Mouse (Mus musculus) B cell, adult 2 months (primary cell): Measurements from ENCODE around the gene Adgrv1.

ENCODE experiments used
- DNase-seq, 2 experiments: peaks; one replicate each; pipeline ENCODE4 v3.0.0; 2022

Gene Adgrv1

DNA sequence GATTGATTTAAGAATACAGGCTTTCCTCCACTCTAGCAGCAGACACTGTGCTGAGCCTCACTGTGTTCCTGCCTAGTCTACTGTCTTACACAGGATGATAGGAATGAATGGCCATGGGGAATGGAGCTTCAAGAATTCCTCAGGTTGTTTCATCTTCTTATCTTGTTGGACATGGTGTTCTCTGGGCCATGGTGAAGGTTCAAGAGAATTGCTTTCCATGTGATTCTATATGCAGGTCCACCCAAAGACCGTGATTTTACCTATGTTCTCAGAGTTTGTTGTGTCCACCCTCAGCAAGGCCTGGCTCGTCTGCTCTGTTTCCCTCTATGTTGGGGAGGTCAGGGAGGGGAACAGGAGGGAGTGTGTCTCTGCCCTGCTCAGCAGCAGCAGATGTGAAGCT, 26.0 kb downstream of the Adgrv1 start:
- DNase-seq, result no peak

DNA sequence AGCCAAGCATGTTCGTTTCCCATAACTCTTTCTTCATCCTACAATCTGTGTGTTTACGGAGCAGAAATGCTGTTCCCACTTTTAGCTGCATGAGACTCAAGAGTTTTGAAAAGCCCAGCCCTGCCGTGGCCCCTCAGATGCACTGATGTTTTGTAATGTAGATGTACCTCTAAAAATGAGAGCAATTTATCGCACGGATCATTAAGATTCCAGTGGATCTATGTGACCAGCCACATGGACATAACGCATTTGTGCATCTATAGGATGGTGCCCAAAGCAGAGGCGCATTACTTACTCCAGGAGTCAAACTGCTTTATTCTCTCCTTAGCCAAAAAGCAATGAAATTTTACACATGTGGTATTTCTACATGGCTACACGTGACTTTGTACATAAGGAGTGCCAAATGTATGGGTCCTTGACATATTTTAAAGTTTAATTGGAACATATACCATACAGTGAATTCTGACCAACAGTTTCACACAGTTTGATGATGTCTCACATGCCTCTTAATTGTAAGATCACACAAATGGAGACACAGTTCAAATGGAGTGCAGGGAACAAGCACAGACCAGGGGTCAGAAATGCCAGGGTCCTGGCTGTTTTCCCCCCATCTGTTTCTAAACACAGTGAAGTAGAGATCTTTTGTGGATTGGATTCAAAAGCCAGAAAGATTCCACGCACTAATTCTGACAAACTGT, 35.9 kb downstream of the Adgrv1 start:
- no peak for DNase-seq

DNA sequence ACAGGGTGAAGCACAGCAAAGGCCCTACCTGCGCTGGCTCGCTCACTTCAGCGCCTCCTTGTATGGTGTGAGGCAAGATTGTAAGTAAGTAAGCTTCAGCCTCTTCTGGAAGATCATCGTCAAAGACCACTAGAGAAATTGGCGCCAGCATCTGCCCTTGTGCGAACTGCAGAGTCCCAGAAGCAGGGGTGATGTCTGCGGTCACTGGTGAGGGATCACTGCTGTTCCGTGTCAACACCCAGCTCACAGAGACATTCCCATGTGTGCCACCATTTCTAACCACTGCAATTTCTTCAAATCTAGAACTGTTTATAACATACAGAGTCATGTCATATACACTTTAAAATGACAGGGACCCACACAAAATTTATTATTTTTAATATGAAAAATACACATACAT, 54.3 kb downstream of the Adgrv1 start:
- DNase-seq, result no peak

DNA sequence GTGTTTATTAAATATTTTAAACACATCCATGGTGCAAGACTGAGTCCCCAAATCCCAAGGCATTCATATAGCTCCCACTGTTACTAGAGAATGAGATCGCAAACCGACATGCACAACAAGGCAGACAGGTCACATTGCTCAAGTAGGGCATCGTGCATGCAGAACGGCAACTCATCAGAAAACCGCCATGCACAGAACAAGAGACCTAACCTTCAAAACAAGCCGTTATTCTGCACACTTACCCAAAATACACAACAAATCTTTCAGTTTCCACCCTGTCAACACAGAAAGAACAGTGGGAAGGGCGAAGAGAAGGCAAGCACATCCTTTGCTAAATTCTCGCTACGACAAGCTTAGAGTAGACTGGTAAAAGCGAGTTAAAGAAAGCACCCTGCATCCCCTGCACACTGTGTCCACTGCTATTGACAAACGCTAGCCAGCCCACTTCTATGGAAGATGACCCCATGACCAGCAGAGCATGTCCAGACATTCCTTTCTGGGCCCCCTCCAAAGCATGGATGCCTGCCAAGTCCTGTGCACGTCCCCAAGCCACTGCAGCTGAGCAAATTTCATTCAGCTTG, 62.6 kb downstream of the Adgrv1 start:
- DNase-seq, result no peak

DNA sequence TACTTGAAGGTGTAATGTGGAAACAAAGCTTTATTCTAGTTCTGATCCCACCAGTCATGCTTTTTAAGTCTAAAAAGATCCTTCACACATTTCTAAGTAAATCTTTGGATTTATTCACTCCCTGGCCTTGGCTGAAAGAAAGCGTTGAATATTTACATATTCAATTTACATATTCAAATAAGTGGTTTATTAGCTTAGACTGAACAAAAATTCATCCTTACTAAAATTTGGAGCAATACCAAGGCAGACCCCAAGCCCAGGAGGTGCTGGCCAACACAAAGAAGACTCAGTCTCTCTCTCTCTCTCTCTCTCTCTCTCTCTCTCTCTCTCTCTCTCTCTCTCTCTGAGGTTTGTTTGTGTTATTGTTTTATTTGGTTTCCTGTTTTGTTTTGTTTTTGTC, 82.9 kb downstream of the Adgrv1 start:
- DNase-seq, result no peak

DNA sequence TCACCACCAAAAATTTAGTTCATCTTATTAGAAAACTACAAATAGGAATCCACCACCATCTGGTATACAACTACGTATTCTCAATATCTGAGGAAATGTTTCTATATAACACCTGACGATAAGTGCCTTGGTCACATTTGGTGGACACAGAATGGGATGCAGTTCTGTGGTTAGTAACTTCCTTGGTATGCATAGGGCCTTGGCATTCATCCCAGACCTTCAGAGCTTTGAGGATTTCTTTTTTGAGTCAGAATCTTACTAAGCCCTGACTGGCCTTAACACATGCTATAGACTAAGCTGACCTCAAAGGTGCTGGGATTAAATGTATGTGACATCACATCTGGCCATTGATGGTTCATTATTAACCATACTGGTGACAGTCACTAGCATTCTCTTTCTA, 98.0 kb downstream of the Adgrv1 start:
- DNase-seq, result no peak

DNA sequence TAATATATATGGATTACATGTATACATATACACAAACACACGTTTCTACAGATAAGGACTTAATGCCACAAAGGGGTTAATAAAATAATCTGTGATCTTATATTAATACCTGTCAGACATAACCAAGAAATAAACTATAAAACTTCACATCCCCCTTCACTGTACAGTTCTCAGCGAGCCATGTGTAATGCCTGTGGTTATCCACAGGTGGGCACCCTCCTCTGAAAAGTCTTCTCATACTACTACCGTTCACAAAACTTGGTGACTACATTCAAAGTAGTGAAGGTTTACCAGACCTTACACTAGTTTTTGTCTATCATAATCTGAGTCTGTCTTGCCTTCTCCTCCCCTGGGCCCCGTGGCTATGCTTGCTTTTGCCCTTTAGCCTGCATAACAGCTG, 106.3 kb downstream of the Adgrv1 start:
- DNase-seq, result no peak

DNA sequence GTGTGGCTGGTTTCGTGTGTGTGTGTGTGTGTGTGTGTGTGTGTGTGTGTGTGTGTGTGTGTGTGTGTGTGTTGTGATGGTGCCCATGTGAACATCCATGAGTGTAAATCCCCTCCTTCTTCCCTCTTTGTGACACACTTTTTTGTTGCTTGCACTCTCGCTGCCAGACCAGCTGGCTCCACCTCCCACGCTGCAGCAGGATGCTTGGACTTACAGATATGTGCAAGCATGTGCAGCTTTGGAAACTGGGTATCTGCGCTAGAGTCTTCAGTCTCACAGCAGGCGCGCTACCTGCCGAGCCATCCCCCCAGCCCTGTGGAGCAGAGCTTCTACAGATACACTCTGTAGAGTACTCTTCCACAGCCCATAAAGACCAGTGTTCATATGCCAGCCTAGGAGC, 122.8 kb downstream of the Adgrv1 start:
- no peak for DNase-seq

DNA sequence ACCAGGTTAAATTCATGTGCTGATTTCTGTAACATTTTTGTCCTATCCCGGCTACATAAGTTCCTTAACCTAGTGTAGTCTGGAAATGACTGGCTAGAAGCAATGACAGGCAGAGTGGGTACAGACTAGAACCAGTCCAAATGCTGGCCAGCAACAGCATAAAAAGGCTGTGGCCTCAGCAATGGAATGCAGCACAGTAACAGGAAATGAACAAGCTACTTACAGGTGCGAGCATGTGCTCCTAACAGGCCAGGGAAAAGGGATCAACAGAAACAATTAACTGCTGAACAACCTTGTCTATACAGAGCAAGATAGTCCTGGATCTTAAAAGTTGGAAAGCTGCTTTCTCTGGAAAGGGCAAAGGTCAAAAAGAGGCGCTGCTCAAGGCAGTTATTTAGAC, 135.9 kb downstream of the Adgrv1 start:
- no peak for DNase-seq

DNA sequence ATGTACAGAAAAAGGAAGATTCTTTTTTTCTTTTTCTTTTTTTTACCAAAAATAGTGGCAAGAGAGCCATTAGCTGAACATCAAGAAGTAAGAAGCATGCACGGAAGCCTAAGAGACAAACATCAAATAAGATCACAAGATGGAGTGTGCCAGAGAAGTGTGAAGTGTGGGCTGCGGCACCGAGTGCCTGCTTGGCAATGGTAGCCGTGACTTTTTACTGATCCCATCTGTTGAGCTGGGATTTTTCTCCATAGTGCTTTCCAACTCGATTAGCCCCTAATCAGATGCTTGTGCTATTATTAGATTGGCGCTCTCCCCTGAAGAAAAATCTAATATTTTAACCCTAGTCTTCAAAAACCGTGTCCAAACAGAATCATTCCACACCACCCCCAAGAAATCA, 141.0 kb downstream of the Adgrv1 start:
- no peak for DNase-seq

DNA sequence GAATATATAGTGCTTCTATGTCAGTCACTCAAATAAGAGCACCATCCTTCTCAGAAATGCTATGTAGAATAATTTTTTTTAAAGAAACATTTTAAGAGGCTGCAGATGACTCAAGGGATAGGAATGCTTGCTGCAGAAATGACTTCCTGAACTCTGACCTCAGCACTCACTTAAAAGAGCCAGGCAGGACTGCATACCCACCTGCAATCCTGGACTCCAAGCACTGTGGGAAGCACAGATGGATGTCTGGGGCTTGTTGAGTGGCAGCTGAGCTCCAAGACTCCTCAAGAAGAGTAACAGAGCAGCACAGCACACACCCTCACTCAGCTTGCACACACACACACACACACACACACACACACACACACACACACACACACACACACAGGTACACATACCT, 146.0 kb downstream of the Adgrv1 start:
- DNase-seq, result no peak

DNA sequence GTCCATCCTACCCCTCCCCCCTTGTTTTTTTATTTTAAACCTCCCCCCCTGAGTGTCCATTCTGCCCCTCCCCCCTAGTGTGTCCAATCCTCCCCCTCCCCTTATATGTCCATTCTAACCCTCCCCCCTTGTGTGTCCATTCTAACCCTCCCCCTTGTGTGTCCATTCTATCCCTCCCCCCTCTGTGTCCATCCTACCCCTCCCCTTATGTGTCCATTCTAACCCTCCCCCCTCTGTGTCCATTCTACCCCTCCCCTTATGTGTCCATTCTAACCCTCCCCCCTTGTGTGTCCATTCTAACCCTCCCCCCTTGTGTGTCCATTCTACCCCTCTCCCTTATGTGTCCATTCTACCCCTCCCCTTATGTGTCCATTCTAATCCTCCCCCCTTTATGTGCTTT, 159.2 kb downstream of the Adgrv1 start:
- no peak for DNase-seq

DNA sequence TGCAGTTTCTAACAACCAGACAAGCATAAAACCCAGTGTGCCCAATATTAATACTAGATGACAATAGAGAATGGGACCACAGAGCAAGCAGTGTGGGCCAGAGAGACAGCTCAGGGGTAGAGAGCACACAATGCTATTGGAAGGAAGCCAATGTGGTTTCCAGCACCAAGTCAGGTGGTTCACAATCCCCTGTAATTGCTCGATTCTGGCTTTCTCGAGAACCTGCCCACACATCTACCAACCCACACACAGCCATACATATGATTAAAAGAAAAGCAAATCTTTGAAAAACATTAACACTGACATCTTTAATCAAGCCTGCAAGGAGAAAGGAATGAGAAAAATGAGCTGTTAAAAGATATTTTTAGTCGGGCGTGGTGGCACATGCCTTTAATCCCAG, 166.3 kb downstream of the Adgrv1 start:
- no peak for DNase-seq

DNA sequence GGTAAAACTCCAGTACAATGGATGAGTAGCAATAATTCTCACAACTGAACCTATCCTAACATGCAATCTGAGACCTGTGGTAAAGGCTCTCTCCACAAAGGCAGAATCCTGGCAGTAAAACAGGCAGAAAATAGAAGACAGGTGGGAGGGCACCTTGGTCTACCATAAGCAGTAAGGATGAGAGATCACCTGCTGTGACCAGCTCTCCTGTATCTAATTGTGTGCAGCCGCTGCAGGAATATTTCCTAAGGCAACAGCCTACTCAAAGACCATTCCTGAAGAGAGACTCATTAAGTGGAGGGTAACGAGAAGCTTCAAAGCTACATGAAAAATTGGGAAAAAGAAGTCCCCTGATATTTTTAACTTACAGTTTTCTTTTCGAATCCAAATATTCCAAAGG, 167.2 kb downstream of the Adgrv1 start:
- DNase-seq, result no peak

DNA sequence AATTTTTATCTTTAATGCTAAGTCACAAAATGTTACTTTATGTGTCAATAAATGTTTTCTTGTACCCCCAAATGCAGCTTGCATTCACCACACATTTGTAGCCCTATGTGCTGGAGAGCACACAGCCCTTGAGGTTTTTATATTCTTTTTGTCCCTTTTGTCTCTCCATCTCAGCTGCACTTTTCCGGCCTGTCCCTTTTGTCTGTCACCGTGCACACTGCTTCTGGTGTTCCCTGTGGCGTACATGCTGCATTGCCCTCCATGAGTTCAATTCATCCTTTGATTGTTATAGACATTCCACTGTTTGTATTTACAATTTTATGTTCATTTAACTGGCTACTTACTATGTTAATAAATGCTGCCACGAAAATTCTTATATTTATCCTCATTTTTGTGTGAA, 183.3 kb downstream of the Adgrv1 start:
- DNase-seq, result no peak

DNA sequence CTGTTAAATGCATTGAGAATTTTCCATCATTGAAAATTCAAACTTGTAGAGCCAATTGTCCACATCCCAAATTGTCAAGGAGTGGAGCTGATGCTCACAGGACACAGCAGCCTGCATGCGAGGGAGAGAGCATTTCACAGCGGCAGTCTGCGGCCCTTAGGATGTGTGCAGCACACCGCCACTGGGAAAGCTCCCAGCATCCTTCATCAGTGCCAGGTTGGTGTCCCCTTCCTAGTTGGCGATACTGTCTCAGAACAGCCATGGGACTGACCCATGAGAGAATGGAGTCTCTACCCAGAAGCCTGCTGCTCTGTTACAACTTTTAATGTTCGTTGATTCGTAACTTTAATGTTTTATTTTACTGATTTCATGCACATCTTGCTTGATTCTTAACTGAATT, 183.8 kb downstream of the Adgrv1 start:
- DNase-seq, result no peak

DNA sequence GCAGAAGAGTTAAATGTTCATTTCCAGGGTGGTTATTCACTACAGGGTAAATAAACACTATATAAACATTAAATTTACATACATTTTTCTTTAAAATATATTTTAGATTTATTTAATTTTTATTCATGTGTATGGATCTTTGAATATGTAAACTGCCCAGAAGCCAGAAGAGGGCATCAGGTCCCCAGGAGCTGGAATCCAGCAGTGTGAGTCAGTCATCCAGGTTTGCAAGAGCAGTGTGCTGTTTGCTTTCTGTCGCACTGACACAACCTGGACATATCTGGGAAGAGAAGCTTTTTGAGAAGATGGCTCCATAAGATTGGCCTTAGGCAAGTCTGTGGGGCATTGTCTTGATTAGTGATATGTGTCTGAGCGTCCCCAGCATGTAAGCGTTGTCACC, 191.5 kb downstream of the Adgrv1 start:
- no peak for DNase-seq

DNA sequence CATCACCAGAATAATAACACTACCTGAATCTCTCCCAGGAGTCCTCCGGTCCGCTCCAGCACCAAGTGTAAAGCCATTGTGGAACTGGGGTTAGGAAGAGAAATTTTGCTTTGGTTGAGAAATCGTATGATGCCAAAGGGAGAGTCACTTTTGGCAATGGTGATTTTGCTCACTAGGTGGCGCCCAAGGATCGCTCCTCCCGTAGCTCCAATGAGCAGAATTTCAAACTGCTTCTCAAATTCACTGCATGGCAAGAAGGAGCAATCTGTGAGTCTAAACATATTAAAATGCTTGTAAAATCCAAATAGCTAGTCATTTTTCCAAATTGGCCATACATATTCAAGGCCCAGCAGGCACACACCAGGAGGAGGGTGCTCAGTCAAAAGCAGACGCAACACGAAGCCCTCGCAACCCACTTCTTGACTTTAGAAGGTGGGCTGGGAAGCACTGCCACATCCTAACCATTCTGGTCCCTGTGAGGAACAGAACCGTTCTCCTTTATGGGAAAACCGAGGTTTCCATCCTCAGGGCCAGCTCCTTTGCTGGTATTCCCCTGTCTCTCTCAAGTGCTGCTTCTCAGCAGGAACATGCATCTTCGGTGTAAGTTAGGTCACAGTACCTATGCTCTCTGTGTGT, 193.4 kb downstream of the Adgrv1 start:
- peak; percentile 70 to 71 for DNase-seq

DNA sequence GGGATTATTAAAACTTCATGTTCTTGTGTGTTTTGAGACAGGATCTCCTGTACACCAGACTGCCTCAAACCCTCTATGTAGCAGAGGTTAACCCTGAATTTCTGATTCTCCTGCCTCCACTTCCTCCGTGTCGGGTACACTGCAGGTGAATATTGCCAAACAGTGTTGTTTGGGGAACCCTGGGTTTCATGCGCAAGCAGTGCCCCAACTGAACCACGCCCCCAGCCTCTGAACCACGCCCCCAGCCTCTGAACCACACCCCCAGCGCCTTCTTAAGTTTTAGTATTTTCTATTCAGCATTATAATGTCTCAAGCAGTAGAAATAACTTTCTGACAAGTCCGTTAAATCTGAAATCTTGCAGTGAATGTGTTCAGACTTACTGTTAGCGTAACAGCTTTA, 195.9 kb downstream of the Adgrv1 start:
- DNase-seq, result no peak

DNA sequence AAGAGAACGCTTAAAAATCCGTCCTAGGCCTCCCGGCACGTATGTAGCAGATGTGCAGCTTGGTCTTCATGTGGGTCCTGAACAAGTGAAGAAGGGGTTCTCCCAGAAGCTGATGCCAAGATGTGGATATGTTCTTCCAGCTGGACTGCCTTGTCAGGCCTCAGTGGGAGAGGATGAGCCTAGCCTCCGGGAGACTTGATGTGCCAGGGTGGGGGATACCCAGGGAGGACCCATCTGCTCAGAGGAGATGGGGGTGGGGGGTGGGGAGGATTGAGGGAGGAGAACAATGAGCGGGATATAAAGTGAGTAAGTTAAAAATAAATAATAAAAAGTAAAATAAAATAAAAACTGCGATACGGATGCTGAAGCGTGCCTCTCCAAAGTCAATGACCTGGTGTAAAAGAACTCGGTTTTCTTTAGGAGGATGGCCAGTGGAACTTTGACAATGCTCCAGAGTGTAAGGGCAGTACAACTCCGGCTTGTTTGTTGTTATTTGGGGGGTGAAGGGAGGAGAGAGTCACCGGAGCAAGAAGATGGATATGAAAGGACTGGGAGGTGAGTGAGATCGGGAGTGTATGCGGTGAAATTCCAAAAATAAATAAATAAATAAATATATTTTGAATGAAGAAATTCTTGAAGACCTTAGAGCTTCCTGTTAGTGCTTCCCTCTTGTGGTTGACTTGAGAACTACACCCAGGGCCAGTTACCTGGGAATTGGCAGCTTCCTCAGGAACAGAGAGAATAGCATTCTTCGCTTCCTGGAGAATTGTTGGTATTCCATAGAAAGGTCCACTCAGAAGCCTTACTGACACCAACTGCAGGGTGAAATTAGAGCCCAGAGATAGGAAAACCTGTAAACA, 205.8 kb downstream of the Adgrv1 start:
- DNase-seq, result peak; percentile 50 to 59

DNA sequence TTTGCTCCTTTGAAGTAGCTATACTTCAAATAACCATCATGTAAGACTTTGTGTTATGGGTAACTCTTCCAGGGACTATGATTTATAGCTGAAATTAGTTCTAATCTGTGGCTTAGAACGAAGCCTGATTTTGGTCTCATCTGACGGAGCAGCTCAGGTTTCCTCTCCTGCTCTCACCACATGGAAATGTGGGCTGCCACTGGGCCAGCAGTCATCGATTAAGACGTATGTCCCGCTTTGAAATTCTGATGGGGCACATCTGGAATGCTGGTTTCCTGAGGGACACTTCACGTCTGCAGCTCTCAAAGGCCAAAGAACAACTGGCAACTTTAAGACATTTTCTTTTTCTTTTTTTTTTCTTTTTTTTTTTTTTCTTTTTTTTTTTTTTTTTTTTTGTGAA, 207.8 kb downstream of the Adgrv1 start:
- DNase-seq, result no peak

DNA sequence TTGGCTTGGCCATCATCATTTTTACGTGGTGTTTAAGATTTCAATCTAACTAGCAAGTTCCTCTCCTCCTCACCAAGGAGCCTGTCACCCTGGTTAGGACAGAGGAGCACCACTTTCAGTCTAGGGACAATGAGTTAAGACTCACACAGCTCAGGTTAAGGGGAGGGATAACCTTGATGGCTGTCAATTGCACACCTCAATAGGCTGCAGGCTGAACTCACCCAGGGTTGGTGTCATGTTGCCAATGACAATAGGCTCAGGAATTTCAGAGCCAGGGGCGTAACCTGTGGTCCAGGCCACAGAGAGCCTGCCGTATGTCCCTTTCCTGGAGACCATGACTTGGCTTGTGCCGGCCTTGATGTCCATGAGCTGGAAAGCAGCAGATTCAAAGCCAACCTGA, 209.0 kb downstream of the Adgrv1 start:
- DNase-seq, result no peak

DNA sequence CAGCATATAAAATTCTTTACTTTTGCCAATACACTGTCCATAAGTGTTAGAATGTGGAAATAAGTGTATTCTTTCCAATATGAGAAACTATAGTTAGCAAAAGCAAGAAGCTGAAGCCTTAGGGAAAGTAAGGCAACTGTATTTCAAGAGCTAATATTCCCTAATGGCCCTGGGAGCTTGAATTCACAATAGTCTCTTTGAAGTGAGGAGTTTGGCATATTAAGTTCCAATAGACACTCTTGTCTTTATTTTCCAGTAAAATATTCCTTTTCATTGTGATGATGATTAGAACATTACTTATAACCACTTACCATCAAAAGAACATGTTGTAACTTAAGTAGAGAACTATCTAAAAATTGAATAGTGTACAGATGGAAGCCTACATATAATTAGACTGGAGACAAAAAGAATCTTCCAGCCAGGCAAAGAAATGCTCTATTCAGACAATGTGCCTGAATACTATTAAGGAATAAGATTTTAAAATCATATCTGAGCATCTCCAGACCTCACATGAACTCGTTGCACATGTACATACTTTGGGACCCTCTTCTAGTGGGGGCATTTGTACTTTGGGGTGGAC, 225.0 kb downstream of the Adgrv1 start:
- no peak for DNase-seq
